Mouse (Mus musculus): Measurements from ENCODE around the gene Itga6.

GRCm38 (mm10) chr2:71743377-71743776 is 2.0 kb upstream of the Itga6 start:
- TF ChIP-seq POLR2A (IDR thresholded peaks at IDR 0.05; ENCODE audit: insufficient read depth, low read length) (no peak), CTCF (IDR thresholded peaks at IDR 0.05; ENCODE audit: low read depth, low read length) (no peak)
